Mouse (Mus musculus): ENCODE results near the gene Irf9.

DNA sequence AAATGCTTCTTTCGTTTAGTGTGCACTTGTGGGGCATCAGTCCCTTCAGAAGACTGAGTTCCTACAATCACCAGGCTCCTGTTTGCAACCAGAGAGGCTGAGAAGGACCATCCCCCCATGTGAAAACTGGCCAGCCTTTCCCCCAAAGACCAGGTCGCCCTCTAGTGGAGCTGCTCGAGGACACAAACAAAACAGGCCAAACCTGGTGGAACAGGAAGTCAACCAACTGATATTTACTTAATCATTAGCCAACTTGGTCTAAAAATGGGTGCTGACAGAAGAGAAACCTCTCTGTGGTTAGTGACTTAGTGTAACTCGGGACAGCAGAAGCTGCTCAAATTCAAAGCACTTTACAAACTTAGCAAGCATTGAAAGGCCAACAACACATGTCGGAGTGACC lies 46.4 kb upstream of the Irf9 start:
- TF ChIP-seq POLR2A (IDR thresholded peaks at IDR 0.05; ENCODE audit: borderline replicate concordance, low read depth, low read length) (no peak), CTCF (IDR thresholded peaks at IDR 0.05; ENCODE audit: low read depth, low read length) (peak; percentile 80)

Data from bone marrow macrophage, adult 2 months (primary cell).